Mouse (Mus musculus) MEL (cell line): ENCODE measurements around the gene Natd1.

ENCODE experiments used
- CHD2 ChIP-seq: IDR thresholded peaks from 2 replicates; pipeline ENCODE4 v1.6.1; 2011; ENCODE audit warnings: low read length, improper control_type of control experiment
- CTCF ChIP-seq, 3 experiments: IDR thresholded peaks in 2 of 3; conservative IDR thresholded peaks in 1 of 3; 2 replicates each; pipeline ENCODE4 v1.5.1; 2011 to 2012; ENCODE audit warnings: low read length in 3 of 3, low read depth in 2 of 3, mild to moderate bottlenecking in 2 of 3, improper control_type of control experiment in 1 of 3, inconsistent platforms in 1 of 3, mixed read lengths in 1 of 3, moderate library complexity in 1 of 3; ENCODE audit not compliant: control insufficient read depth in 1 of 3, insufficient read depth in 1 of 3, poor library complexity in 1 of 3, severe bottlenecking in 1 of 3
- ETS1 ChIP-seq: IDR thresholded peaks from 2 replicates; pipeline ENCODE4 v1.6.1; 2012; ENCODE audit warnings: low read depth, mild to moderate bottlenecking, inconsistent platforms, low read length, improper control_type of control experiment, moderate library complexity
- GATA1 ChIP-seq: IDR thresholded peaks from 2 replicates; pipeline ENCODE4 v1.6.1; 2011; ENCODE audit warnings: low read depth, low read length, improper control_type of control experiment
- KAT2A ChIP-seq: conservative IDR thresholded peaks from 2 replicates; pipeline ENCODE4 v1.6.1; 2012; ENCODE audit warnings: low read depth, low read length, improper control_type of control experiment, inconsistent platforms
- MYB ChIP-seq: IDR thresholded peaks from 2 replicates; pipeline ENCODE4 v1.6.1; 2011; ENCODE audit warnings: mild to moderate bottlenecking, low read depth, low read length, improper control_type of control experiment
- POLR2A ChIP-seq, 2 experiments: IDR thresholded peaks; 2 replicates each; pipeline ENCODE4 v1.6.1; 2011 to 2012; ENCODE audit warnings: low read length in 2 of 2, mild to moderate bottlenecking in 2 of 2, control low read depth in 1 of 2, improper control_type of control experiment in 1 of 2, low read depth in 1 of 2, moderate library complexity in 1 of 2; ENCODE audit not compliant: control insufficient read depth in 1 of 2, insufficient read depth in 1 of 2, poor library complexity in 1 of 2
- POLR2AphosphoS5 ChIP-seq: IDR thresholded peaks from 2 replicates; pipeline ENCODE4 v1.6.1; 2012; ENCODE audit warnings: low read depth, borderline replicate concordance, mild to moderate bottlenecking, inconsistent platforms, low read length, moderate library complexity, mixed read lengths
- SIN3A ChIP-seq: IDR thresholded peaks from 2 replicates; pipeline ENCODE4 v1.6.1; 2012; ENCODE audit warnings: low read length, improper control_type of control experiment, inconsistent platforms
- SMC3 ChIP-seq: IDR thresholded peaks from 2 replicates; pipeline ENCODE4 v1.6.1; 2011; ENCODE audit warnings: low read depth, low read length, improper control_type of control experiment
- TCF12 ChIP-seq: IDR thresholded peaks from 2 replicates; pipeline ENCODE4 v1.6.1; 2014; ENCODE audit warnings: low read depth, mild to moderate bottlenecking, inconsistent platforms, low read length, improper control_type of control experiment, moderate library complexity
- UBTF ChIP-seq: IDR thresholded peaks from 2 replicates; pipeline ENCODE4 v1.6.1; 2012; ENCODE audit warnings: low read depth, mild to moderate bottlenecking, inconsistent platforms, low read length, improper control_type of control experiment, moderate library complexity, borderline replicate concordance; ENCODE audit not compliant: insufficient read depth
- USF1 ChIP-seq: IDR thresholded peaks from 2 replicates; pipeline ENCODE4 v1.6.1; 2014; ENCODE audit warnings: low read depth, mild to moderate bottlenecking, inconsistent platforms, low read length, improper control_type of control experiment, moderate library complexity
- ZMIZ1 ChIP-seq: IDR thresholded peaks from 2 replicates; pipeline ENCODE4 v1.6.1; 2012; ENCODE audit warnings: low read depth, mild to moderate bottlenecking, inconsistent platforms, low read length, improper control_type of control experiment, moderate library complexity

- TF ChIP-seq POLR2AphosphoS5: no peak
- TF ChIP-seq TCF12: no peak
- no peak for TF ChIP-seq CTCF (IDR thresholded peaks at IDR 0.05 in 2 of 3, conservative IDR thresholded peaks at IDR 0.05 in 1 of 3; ENCODE audit: control insufficient read depth in 1 of 3, insufficient read depth in 1 of 3, low read depth in 2 of 3, low read length in 3 of 3, poor library complexity in 1 of 3, severe bottlenecking in 1 of 3)
- TF ChIP-seq GATA1: no peak
- no peak for TF ChIP-seq USF1
- no peak for TF ChIP-seq CHD2
- TF ChIP-seq KAT2A: no peak
- no peak for TF ChIP-seq UBTF
- no peak for TF ChIP-seq ZMIZ1
- no peak for TF ChIP-seq MYB
- no peak for TF ChIP-seq POLR2A (IDR thresholded peaks at IDR 0.05; ENCODE audit: control insufficient read depth in 1 of 2, insufficient read depth in 1 of 2, low read depth in 1 of 2, low read length in 2 of 2, poor library complexity in 1 of 2)
- no peak for TF ChIP-seq SIN3A
- no peak for TF ChIP-seq SMC3
- TF ChIP-seq ETS1: no peak
These were observed 24.3 kb downstream of the Natd1 start for GRCm38 (mm10) chr11:60890286-60890685.
